Mouse (Mus musculus): Measurements from ENCODE around the gene Zdhhc16. TPM values are rescaled to one million over a fixed set of nuclear protein-coding genes. Genes with fewer than 3 reads are reported as not detected.

The Zdhhc16 gene
- total RNA-seq (2023; ENCODE audit: inconsistent age) = 28.6 to 39.4 TPM (median 35.1 TPM) in 4 replicates

DNA sequence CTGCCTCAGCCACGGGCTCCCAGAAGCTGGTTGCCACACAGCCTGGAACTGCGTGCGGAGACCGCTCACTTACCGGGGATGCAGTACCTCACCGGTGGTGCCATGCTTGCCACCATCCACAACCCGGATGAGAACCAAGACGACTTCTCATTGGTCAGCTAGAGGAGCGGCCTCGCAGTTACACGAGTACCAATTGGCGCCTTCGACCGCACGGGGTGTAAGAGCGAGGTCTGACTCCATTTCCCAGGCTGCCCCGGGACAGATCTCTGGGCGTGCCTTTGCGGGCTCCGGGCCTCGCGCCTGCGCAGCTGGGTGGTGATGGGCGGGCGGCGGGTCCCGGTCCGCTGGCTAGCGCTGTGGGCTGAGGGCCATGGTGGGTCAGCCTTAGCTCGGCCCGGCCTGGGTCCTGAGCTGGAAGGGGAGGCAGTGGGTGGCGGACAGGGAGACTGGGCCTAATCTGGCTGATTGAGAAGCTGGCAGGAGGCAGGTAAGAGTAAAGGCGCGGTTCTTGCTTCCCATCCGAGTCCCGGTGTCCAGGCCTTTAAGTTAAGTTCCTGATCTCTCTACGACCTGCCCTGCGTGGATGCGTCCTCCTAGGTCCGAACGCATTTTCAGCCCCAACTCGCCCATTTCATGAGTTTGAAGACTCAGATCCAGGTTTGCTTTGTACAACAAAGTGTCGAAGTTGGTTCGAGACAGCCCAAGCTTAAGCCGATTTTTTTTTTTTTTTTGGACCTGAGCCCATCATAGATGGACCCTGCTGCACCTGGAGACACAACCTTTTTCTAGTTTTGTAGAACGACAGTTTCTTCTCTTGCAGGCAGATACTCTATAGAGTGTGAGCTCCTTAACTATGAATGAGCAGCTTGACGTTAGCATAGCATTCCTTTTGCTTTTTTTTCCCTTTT lies at the start of gene Zdhhc16, which contains the start of gene Exosc1:
Gene Zdhhc16, plus strand, starts transcription at position 302 of the 908 bp plus-strand sequence.
Gene Exosc1, minus strand, starts transcription at position 245 of the 908 bp plus-strand sequence.

DNA sequence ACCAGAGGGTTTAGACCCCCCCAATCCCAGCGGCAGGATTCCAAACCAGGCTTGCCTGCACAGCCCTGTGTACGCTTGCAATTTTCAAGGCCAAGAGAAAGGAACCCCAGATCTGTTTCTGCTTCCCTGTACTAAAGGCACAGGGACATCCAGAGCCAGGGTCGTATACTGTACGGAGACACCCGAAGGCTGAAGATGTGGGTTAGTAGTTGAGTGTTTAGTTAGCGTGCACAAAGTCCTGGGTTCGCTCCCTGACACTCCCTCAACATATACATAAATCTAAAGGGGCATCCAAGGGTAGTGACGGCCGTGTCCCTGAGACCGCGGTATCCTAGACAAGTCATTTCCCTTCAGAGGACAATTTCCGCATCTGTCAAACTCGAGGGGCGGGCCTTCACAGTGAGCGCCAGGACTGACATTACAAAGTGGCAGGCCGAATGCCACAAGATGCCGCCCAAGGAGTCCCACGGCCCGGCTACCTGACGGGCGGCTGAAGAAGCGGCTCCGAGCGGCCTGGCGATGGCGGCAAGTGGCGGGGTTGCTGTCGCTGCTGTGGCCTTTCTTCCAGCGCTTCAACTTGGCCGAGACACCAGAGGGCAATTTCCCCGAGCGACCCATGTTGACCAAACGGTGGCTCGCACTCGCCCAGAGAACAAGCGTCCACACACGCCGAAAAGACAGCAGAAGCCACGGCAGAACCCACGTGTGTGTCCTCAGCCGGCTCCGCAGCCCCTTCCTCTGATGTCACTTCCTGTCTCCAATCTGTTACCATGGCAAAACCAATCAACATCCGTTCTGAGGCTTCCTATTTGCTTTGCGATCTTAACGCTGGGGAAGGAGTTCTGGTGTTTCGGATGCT lies 37.6 kb upstream of the Zdhhc16 start, which contains the start of gene Rrp12:
Gene Rrp12, minus strand, starts transcription at position 714 of the 859 bp plus-strand sequence.

DNA sequence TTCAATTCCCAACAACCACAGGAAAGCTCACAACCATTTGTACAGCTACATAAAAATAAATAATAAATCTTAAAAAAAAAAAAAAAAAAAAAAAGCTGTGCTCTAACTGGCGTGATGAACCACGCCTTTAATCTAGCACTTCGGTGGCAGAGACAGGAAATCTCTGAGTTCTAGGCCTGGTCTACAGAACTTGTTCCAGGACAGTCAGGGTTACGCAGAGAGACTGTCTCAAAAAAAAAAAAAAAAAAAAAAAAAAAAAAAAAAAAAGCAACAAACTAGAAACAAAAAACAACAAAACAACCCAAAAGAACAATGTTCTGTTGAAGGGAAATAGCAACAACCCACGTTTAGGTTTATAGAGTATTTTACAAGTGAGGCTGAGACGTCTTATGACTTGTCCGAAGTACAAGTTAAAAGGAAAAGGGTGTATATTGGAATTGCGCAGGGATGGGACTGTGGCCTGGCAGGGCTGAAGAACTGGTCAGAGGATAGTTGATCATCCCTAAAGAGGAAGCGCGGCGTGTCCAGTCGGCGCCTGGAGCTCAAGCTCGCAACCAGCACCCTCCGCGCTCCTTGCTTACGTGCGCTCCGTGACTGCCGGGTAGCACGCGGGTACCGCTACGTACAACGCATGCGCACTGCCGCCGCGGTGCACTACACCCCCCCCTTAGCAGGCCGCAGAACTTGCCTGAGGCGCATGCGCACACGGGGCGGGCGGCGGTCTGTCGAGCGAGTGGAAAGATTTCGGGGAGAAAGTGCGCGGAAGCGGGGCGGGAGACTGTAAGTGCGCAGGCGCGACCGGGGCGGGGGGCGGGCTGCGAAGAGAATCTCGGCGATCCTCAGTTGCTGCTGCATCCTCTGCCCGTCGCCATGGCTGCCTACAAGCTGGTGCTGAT lies 21.9 kb upstream of the Zdhhc16 start, which contains the start of gene Pgam1:
Gene Pgam1, plus strand, starts transcription at position 746 of the 896 bp plus-strand sequence.

DNA sequence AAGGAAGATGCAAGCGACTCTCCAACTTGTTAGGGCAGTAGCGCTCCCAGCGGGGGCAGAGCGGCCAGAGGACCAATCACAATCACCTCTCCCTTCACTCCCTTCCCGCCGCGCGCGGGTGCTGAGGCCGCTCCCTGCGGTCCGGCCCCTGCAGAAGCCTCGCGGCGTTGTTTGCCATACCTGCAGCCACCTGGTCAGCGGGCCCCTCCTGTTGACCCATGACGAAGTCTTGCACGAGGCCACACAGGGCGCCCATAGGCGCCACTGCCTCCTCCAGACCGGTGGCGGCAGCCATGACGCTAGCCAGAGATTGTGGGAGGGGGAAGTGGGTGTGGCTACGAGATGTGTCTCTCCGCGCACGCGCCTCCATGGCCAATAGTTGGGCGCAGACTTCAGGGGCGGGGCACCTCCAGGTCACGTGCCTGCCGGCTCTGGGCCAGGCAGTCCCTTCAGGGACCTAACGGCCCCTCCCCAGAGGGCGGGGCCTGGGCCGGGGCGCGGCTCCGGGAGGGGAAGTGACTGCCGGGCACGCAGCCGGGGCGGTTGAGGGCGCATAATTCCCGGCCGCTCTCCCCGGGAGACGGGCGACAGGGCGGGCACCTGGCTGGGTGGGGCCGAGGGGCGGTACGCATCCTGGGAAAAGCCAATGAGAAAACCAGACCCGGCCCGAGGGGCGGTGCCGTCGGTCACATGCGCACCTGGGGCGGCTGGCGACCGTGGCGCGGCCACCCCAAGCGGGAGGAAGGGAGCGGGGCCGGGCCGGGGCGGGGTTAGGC lies 47.7 kb downstream of the Zdhhc16 start, which contains the start of gene Mms19:
Gene Mms19, minus strand, starts transcription at position 339 of the 776 bp plus-strand sequence.

DNA sequence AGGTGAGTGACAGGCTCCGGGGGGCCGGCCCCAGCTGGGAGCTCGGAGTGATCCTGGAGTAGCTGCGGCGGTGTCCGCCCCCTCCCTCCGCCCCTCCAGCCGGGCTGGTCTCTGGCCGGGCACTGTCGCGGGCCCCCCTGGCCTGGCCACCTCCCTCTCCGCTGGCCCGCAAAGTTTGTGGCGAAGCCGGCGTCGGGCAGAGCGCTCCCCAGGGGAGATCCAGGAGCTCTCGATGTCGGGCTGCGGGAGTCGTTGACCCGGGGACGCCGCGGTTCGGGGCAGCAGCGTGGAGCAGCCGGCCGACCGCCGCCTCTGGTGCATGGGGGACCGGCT lies 48.3 kb downstream of the Zdhhc16 start, which contains the start of gene Ubtd1:
Gene Ubtd1, plus strand, starts transcription at position 169 of the 333 bp plus-strand sequence.

Other genes with a start within 250 kb of the Zdhhc16 start
- gene Slit1, start 189.8 kb upstream of the Zdhhc16 start, total RNA-seq (2023; ENCODE audit: inconsistent age) = 0.19 to 1.5 TPM (median 0.25 TPM) in 4 replicates
- gene Arhgap19, start 131.4 kb upstream of the Zdhhc16 start, total RNA-seq (2023; ENCODE audit: inconsistent age) = 3.0 to 3.7 TPM (median 3.3 TPM) in 4 replicates
- gene Frat1, start 103.5 kb upstream of the Zdhhc16 start, total RNA-seq (2023; ENCODE audit: inconsistent age) = 33.1 to 39.4 TPM (median 36.8 TPM) in 4 replicates
- 36.5 to 41.7 TPM (median 38.4 TPM) in 4 replicates for gene Frat2, start 85.3 kb upstream of the Zdhhc16 start, total RNA-seq (2023; ENCODE audit: inconsistent age)
- gene Rrp12, start 37.3 kb upstream of the Zdhhc16 start, total RNA-seq (2023; ENCODE audit: inconsistent age) = 34.8 to 39.3 TPM (median 37.1 TPM) in 4 replicates
- gene Pgam1, start 21.6 kb upstream of the Zdhhc16 start, total RNA-seq (2023; ENCODE audit: inconsistent age) = 86.8 to 97.9 TPM (median 93.3 TPM) in 4 replicates
- 40.0 to 50.6 TPM (median 46.0 TPM) in 4 replicates for gene Exosc1, start 57 bp upstream of the Zdhhc16 start, total RNA-seq (2023; ENCODE audit: inconsistent age)
- gene Mms19, start 47.7 kb downstream of the Zdhhc16 start, total RNA-seq (2023; ENCODE audit: inconsistent age) = 67.2 to 95.1 TPM (median 86.5 TPM) in 4 replicates
- 5.3 to 9.2 TPM (median 6.3 TPM) in 4 replicates for gene Ubtd1, start 48.3 kb downstream of the Zdhhc16 start, total RNA-seq (2023; ENCODE audit: inconsistent age)
- gene Ankrd2, start 102.5 kb downstream of the Zdhhc16 start, total RNA-seq (2023; ENCODE audit: inconsistent age) = not detected in 4 replicates
- not detected in 4 replicates for gene Hoga1, start 112.1 kb downstream of the Zdhhc16 start, total RNA-seq (2023; ENCODE audit: inconsistent age)
- gene 4933411K16Rik, start 118.8 kb downstream of the Zdhhc16 start, total RNA-seq (2023; ENCODE audit: inconsistent age) = not detected in 4 replicates
- not detected in 4 replicates for gene Morn4, start 152.9 kb downstream of the Zdhhc16 start, total RNA-seq (2023; ENCODE audit: inconsistent age)
- gene Pi4k2a, start 157.0 kb downstream of the Zdhhc16 start, total RNA-seq (2023; ENCODE audit: inconsistent age) = 42.6 to 49.7 TPM (median 45.9 TPM) in 4 replicates
- gene Avpi1, start 195.6 kb downstream of the Zdhhc16 start, total RNA-seq (2023; ENCODE audit: inconsistent age) = 2.2 to 5.8 TPM (median 3.4 TPM) in 4 replicates
- 0.45 to 1.2 TPM (median 0.84 TPM) in 4 replicates for gene Marveld1, start 213.9 kb downstream of the Zdhhc16 start, total RNA-seq (2023; ENCODE audit: inconsistent age)
- gene Zfyve27, start 230.5 kb downstream of the Zdhhc16 start, total RNA-seq (2023; ENCODE audit: inconsistent age) = 72.1 to 92.5 TPM (median 83.6 TPM) in 4 replicates